Mouse (Mus musculus) telencephalon, adult 2 months (tissue): ENCODE measurements at regions not wholly inside any gene's neighbourhood (a gene's known extent, or its start where the extent isn't known, plus 50 kb on each side); places are given as distances from the start of the nearest gene placed in this dataset.
A peak's percentile ranks its signal among the peaks of the same experiment; 100 is the strongest.

ENCODE experiments used
- DNase-seq: peaks from one replicate; pipeline ENCODE4 v3.0.0-alpha.2; 2011; ENCODE audit warnings: low read depth, low spot score

DNA sequence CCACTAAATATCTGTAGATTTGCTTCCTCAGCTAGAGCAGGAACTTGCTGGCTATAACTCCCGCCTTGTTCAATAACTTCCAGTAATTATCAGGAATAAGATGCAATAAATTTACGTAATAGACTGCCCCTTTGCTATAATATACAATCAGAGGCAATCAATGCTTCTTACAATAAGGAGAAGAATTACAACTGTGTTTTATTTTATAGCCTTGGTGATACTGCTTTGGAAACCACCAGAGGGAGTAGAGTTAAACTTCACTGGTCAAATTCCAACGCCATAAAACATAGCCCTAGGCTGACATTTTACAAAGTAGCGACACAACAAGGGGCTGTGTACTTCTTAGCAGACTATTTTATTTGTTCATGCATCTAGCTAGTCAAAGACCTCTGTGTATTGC lies 95.7 kb downstream of the Tex13c1 start:
- DNase-seq = no peak

DNA sequence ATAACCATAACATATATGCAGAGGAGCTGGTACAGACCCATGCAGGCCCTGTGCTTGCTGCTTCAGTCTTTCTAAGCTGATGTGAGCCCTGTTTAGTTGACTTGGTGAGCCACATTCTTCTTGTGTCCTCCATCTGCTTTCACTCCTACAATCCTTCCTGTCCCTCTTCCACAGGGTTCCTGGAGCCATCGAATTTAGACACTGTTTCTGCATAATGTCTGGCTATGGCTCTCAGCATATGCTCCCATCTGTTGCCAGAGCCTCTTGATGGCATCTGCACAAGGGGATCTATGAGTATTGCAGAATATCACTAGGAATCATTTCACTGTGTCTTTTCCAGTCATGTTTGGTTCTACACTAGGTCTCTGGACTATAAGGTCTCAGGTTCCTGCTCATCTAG lies 145.9 kb downstream of the Tex13c1 start:
- DNase-seq = peak; percentile 32

DNA sequence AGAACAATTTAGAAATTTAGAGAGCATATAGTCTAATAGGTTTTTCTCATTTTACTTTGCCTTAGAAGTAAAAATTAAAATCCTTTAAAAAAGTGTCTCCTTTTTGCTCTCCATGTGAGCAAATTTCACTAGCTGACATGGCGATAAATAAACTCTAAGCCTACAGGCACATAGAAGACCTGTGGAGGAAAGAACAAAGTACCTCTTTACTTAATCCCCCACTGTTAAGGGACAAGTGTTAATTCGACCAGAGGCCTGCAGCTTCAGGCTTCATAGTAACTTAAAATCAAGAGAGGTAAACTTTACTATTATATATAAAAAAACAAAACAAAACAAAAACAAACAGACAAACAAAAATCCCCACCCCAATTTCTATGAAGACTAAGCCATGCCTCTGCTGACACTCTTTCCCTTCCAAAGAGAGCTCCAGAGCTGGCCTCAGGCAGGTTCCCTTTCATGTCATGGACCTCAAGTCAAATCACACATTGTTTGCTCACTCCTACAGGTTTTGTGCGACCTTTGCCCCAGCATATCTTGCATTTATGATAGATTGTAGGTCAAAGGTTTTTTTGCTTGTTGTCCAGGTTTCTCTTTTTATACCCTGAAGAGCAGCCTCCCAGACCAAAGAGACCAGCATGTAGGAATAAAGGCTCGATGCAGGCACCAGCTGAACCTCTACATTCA lies 149.0 kb downstream of the Tex13c1 start:
- DNase-seq = no peak
